Mouse (Mus musculus) layer of hippocampus, postnatal 36 days (tissue): ENCODE measurements around the gene Rgsl1. TPM values are rescaled to one million over a fixed set of nuclear protein-coding genes. Genes with fewer than 3 reads are reported as not detected.
"Not testable (repeated sequence)": the region's sequence is repeated elsewhere in the genome, so short reads cannot be mapped to it uniquely, and the experiment has no call there.

Experiments used
- DNase-seq, 2 experiments: peaks; one replicate each; pipeline ENCODE4 v3.0.0; 2022
- total RNA-seq, 2 experiments: library from RNA; stranded (reverse); gene quantifications; 2 replicates each; pipeline ENCODE4 v1.2.3; 2021

Rgsl1 gene
- total RNA-seq, 2 experiments from 2014 or later, result 0.82 to 1.3 TPM

GRCm38 (mm10) chr1:153775174-153775573 is 68.8 kb downstream of the Rgsl1 start:
- no peak for DNase-seq

GRCm38 (mm10) chr1:153770776-153771167 is 73.2 kb downstream of the Rgsl1 start:
- no peak for DNase-seq

GRCm38 (mm10) chr1:153769998-153770775 is 73.8 kb downstream of the Rgsl1 start:
- no peak for DNase-seq

GRCm38 (mm10) chr1:153769571-153769970 is 74.4 kb downstream of the Rgsl1 start:
- DNase-seq, result not testable (repeated sequence)

GRCm38 (mm10) chr1:153768465-153768864 is 75.5 kb downstream of the Rgsl1 start:
- DNase-seq, result no peak

GRCm38 (mm10) chr1:153767281-153767680 is 76.7 kb downstream of the Rgsl1 start:
- DNase-seq, result no peak

GRCm38 (mm10) chr1:153766298-153766697 is 77.6 kb downstream of the Rgsl1 start:
- no peak for DNase-seq

- DNase-seq, result no peak
These were observed 79.8 kb downstream of the Rgsl1 start for GRCm38 (mm10) chr1:153764136-153764535.

GRCm38 (mm10) chr1:153753725-153754464 is 90.0 kb downstream of the Rgsl1 start:
- no peak for DNase-seq

- DNase-seq, result no peak
These were observed 91.4 kb downstream of the Rgsl1 start for GRCm38 (mm10) chr1:153752521-153752920.

GRCm38 (mm10) chr1:153751763-153752301 is 92.1 kb downstream of the Rgsl1 start:
- DNase-seq, result no peak

- no peak for DNase-seq
These were observed 93.9 kb downstream of the Rgsl1 start for GRCm38 (mm10) chr1:153750054-153750453.

GRCm38 (mm10) chr1:153749211-153749801 is 94.6 kb downstream of the Rgsl1 start, which contains the start of gene Rnasel:
Gene Rnasel, plus strand, starts transcription at chr1:153749426.
- peak; percentile 48 to 58 for DNase-seq

GRCm38 (mm10) chr1:153748549-153748948 is 95.4 kb downstream of the Rgsl1 start:
- no peak for DNase-seq

GRCm38 (mm10) chr1:153747861-153748530 is 95.9 kb downstream of the Rgsl1 start:
- DNase-seq, result no peak

- peak; percentile 42 to 65 for DNase-seq
These were observed 97.2 kb downstream of the Rgsl1 start for GRCm38 (mm10) chr1:153746728-153747127.

- DNase-seq, result no peak
These were observed 97.7 kb downstream of the Rgsl1 start for GRCm38 (mm10) chr1:153746119-153746670.

- DNase-seq, result peak; percentile 56 to 60
These were observed 101.4 kb downstream of the Rgsl1 start for GRCm38 (mm10) chr1:153742374-153743155.

GRCm38 (mm10) chr1:153741551-153742316 is 102.2 kb downstream of the Rgsl1 start:
- no peak for DNase-seq

- no peak for DNase-seq
These were observed 103.1 kb downstream of the Rgsl1 start for GRCm38 (mm10) chr1:153740775-153741400.
